Mouse (Mus musculus): ENCODE data around the gene Gabrg3. TPM values are rescaled to one million over a fixed set of nuclear protein-coding genes. Genes with fewer than 3 reads are reported as not detected.

Gene Gabrg3
- polyA plus RNA-seq, 1 experiment = not detected

DNA sequence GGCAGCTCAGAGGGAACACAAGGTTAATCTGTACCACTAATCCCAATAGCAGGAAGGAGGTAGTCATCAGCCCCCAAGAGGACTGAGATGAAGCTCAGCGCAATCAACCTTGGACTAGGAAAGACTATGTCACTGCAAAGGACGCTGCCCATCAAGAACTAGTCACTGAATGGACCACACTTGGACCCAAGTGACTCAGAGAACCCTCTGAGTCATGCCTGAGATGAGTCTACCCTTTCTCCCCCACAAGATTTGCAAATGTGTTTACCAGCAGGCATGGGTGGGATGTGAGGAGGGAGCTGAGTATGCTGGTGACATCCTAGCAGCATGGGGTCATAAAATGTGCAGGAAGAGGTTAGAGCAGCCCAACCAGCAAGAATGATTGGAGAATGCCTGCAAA, 254.5 kb downstream of the Gabrg3 start:
- Histone ChIP-seq H3K27ac (ENCODE audit: insufficient read depth, low read depth, low read length) (no peak overlapping the region), H3K4me1 (ENCODE audit: control insufficient read depth, insufficient read depth, low read length) (no peaks in the 10 kb centered on the region), H3K4me3 (ENCODE audit: insufficient read depth, low read length) (no peak overlapping the region)
- TF ChIP-seq POLR2A (IDR thresholded peaks at IDR 0.05; ENCODE audit: borderline replicate concordance, low read depth, low read length) (no peak), CTCF (IDR thresholded peaks at IDR 0.05; ENCODE audit: low read depth, low read length) (no peak)

DNA sequence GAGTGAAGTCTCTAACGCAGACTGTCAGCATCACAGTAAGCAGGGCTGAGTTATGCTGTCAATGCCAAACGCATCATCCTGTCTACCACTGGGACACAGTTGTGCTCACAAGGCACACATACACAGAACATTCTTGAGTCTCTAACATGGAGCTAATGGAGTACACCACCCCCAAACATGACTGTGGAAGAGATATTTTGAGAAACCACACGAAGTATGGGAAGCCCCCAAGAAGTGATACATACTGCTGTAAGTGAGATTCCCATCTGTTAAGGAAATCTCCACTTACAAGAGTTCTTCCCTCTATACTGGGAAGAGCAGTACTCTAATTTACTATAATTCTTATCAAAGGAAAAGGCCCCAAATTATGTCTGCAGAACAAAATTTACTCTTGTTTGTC, 286.9 kb downstream of the Gabrg3 start:
- Histone ChIP-seq H3K27ac (ENCODE audit: insufficient read depth, low read depth, low read length) (no peak overlapping the region), H3K4me3 (ENCODE audit: insufficient read depth, low read length) (no peak overlapping the region), H3K4me1 (ENCODE audit: control insufficient read depth, insufficient read depth, low read length) (no peaks in the 10 kb centered on the region)
- TF ChIP-seq POLR2A (IDR thresholded peaks at IDR 0.05; ENCODE audit: borderline replicate concordance, low read depth, low read length) = no peak
- TF ChIP-seq CTCF (IDR thresholded peaks at IDR 0.05; ENCODE audit: low read depth, low read length) = no peak

DNA sequence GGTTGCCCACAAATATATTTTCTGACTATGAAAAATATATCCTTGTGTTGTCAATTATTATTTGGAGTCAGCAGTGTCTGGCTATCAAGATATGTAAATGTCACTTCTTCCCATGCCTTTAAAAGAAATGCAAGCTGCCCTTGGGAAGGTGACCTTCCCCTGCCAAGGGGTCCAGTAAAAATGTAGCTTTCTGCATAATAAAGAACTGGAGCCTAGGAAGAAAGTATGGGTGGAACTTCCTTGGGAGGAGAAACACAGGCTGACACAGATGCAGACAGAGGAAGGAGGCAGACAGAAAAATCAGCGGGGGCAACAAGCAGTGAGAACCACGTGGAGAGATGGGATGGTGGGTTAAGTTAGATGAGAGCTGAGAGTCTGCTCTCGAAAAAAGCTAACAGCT, 304.9 kb downstream of the Gabrg3 start:
- no peak for TF ChIP-seq CTCF (IDR thresholded peaks at IDR 0.05; ENCODE audit: low read depth, low read length)
- TF ChIP-seq POLR2A (IDR thresholded peaks at IDR 0.05; ENCODE audit: borderline replicate concordance, low read depth, low read length) = no peak
- Histone ChIP-seq H3K27ac (ENCODE audit: insufficient read depth, low read depth, low read length) (no peak overlapping the region), H3K4me1 (ENCODE audit: control insufficient read depth, insufficient read depth, low read length) (no peaks in the 10 kb centered on the region), H3K4me3 (ENCODE audit: insufficient read depth, low read length) (no peak overlapping the region)

DNA sequence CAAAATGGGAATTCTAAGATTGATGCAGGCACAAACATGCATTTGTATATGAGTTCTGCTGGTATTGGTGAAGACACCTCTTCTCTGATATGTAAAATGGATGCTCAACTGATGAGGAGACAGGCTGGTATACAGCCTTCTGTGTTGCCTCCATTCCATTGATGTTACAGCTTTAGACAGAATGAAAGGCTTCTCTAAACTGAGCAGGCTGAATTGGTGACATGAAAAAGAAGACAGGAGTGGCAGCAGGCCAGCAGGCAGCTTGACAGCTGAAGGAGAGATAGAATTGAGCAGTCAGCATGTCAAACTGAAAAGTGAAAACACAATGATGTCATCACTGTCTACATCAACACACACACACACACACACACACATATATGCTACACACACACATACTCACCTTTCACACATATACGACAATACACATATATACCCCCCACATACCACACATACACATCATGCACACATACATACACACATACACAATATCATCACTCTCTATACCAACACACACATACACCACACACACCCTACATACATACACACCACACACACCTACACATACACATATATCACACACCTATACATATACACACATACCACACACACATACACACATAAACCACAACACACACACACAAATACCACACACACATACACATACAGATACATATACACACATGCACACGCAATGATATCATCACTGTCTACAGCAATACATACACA, 315.4 kb downstream of the Gabrg3 start:
- Histone ChIP-seq H3K4me3 (ENCODE audit: insufficient read depth, low read length) (no peak overlapping the region), H3K4me1 (ENCODE audit: control insufficient read depth, insufficient read depth, low read length) (no peaks in the 10 kb centered on the region), H3K27ac (ENCODE audit: insufficient read depth, low read depth, low read length) (no peak overlapping the region)
- TF ChIP-seq CTCF (IDR thresholded peaks at IDR 0.05; ENCODE audit: low read depth, low read length) (no peak), POLR2A (IDR thresholded peaks at IDR 0.05; ENCODE audit: borderline replicate concordance, low read depth, low read length) (no peak)

DNA sequence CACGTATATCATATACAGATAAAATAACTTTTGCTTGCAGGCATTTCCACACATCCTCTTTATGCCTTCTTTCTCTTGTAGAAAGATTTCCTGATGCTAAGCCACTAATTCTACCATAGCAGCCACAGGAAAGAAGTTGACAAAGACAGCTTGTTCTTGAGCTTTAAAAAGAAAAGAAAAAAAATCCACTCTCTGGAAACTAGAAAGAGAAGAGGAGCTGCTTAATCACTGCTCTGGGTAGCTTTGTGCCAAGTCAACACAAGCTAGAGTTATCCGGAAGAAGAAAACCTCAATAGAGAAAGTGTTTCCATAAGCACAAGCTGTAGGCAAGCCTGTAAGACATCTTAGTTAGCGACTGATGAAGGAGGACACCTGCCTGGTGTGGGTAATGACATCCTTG, 321.6 kb downstream of the Gabrg3 start:
- Histone ChIP-seq H3K4me3 (ENCODE audit: insufficient read depth, low read length) (no peak overlapping the region), H3K27ac (ENCODE audit: insufficient read depth, low read depth, low read length) (no peak overlapping the region), H3K4me1 (ENCODE audit: control insufficient read depth, insufficient read depth, low read length) (no peaks in the 10 kb centered on the region)
- TF ChIP-seq POLR2A (IDR thresholded peaks at IDR 0.05; ENCODE audit: borderline replicate concordance, low read depth, low read length) (no peak), CTCF (IDR thresholded peaks at IDR 0.05; ENCODE audit: low read depth, low read length) (no peak)

DNA sequence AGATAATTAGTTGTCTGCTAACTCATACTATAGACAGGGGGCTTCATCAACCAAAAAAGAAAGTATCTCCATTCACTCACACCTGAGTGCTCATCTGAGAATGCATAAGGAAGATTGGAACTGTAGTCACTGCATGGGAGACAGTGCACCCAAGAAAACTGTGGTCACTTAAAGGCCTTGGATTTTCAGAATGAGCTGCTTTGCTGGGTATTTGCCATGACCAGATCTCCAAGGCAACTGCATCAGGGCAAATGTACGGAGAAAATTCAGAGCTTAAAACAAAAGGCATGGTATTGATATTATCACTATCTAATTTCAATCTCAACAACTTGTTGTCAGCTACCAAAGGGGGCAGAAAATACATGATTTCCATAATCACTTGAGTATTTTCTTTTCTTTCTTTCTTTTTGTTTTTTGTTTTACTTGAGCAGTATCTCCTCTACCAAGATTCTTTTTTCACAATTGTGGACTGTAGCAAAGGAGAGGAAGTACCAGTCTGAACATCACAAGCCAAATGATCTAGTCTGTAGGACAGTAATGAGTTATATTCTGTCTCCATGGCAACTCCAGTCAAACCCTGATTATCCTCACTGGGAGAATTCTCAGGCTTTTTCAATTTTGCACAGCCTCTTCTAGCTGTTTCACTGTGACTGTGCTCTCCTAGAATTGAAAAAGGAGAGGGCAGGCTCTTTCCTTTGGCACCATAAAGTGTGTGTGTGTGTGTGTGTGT, 335.9 kb downstream of the Gabrg3 start:
- Histone ChIP-seq H3K4me3 (ENCODE audit: insufficient read depth, low read length) (no peak overlapping the region), H3K4me1 (ENCODE audit: control insufficient read depth, insufficient read depth, low read length) (no peaks in the 10 kb centered on the region), H3K27ac (ENCODE audit: insufficient read depth, low read depth, low read length) (no peak overlapping the region)
- TF ChIP-seq POLR2A (IDR thresholded peaks at IDR 0.05; ENCODE audit: borderline replicate concordance, low read depth, low read length) = no peak
- TF ChIP-seq CTCF (IDR thresholded peaks at IDR 0.05; ENCODE audit: low read depth, low read length) = no peak

DNA sequence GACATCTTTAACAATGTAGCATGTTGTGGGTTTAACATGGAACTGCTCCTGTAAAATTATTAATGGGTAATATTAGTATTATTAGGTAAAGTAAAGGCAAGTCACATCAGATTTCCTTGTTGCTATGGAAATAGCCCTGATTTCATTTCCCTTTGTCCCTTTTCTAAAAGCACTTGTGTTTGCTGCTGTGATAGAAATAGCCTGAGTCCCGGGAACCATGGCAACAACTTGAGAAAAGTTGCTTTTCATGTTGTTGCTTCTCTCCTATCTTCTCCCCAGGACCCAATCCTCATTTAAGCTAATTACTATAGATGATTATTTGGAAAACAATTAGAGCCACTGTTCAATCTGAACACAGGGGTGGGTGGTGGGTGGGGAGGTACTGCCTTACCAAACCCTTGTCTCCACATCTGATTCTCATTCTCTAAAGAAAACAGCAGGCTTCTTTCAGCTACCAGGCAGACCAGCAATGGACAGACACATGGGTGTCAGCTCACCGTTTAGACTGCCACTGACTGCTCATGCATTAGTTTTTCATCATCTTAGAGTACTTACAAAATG, 349.0 kb downstream of the Gabrg3 start:
- TF ChIP-seq CTCF (IDR thresholded peaks at IDR 0.05; ENCODE audit: low read depth, low read length) (no peak), POLR2A (IDR thresholded peaks at IDR 0.05; ENCODE audit: borderline replicate concordance, low read depth, low read length) (no peak)
- Histone ChIP-seq H3K4me3 (ENCODE audit: insufficient read depth, low read length) (no peak overlapping the region), H3K4me1 (ENCODE audit: control insufficient read depth, insufficient read depth, low read length) (no peaks in the 10 kb centered on the region), H3K27ac (ENCODE audit: insufficient read depth, low read depth, low read length) (no peak overlapping the region)

DNA sequence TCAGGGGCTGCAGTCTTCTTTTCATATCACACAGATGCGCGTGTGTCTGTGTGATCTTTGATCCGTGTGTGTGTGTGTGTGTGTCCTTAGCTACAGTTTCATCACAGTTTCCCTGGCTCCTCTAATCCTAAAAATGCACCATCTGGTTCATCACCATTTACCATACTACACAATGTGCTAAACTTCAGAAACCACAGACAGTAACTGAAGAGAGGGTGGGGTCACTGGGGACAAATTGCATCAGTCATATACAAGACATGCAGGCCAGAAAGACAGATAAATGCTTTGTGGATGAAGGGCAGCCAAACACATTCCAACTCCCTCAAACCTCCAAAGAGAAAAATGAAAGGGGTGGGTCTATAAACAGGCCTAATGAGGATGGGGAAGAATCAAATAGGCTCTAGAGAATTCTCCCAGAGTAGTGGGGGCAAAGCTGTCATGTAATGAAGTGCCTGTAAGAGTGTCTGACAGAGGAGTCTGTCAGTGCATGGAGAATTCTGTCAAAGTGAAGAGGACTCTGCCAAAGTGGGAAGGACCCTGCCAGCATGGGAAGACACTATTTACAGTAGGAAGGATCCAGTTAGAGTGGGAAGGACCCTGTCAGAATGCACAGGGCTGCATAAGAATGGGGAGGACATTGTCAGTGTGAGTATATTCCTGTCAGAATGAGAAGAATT, 386.3 kb downstream of the Gabrg3 start:
- no peaks in the 10 kb centered on the region for H3K4me1 ChIP-seq (ENCODE audit: control insufficient read depth, insufficient read depth, low read length)
- TF ChIP-seq CTCF (IDR thresholded peaks at IDR 0.05; ENCODE audit: low read depth, low read length) (no peak), POLR2A (IDR thresholded peaks at IDR 0.05; ENCODE audit: borderline replicate concordance, low read depth, low read length) (no peak)
- H3K4me3 ChIP-seq (ENCODE audit: insufficient read depth, low read length) = no peak overlapping the region
- no peak overlapping the region for H3K27ac ChIP-seq (ENCODE audit: insufficient read depth, low read depth, low read length)

DNA sequence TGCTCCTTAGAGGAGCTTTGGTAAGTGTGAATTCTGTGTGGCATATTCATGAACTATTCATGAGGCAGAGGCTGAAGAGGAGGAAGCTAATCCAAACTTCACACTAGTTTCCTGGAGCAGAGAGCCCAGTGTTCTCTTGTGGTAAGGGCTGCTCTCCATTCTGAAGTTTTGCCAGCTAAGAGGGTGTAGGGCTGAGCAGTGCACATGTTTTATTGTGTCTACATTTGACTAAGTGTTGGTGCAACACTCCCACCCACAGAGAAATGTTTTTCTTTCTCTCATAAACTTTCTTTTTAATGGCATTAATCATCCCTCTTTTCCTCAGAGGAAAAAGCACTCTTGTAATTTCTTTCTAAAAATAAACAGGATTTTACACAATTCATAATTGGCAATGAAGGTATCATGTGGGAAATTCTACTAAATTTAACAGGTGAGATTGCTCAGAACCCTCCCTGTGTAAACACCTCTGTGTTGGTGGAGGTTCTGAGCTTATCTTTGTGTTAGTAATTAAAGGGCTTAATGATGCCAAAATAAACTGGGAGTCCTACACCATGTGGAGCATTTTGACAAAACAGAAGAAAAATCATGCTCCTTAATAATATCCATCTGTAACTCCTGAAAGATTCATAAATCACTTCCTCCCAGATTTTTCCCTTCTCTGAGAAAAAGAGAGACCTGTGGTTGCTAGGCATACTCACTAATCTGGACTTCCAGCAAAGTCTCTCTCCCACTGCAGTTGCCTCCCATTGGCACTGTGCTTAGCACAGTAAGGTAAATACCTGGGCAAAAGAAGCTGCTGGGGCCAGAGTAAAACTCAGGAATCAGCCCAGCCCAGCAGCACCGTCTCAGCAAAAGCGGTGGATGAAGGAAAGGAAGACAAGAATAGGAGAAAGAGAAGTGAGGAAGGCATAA, 389.0 kb downstream of the Gabrg3 start:
- TF ChIP-seq CTCF (IDR thresholded peaks at IDR 0.05; ENCODE audit: low read depth, low read length) (no peak), POLR2A (IDR thresholded peaks at IDR 0.05; ENCODE audit: borderline replicate concordance, low read depth, low read length) (no peak)
- Histone ChIP-seq H3K4me3 (ENCODE audit: insufficient read depth, low read length) (no peak overlapping the region), H3K27ac (ENCODE audit: insufficient read depth, low read depth, low read length) (no peak overlapping the region), H3K4me1 (ENCODE audit: control insufficient read depth, insufficient read depth, low read length) (no peaks in the 10 kb centered on the region)
